Mouse (Mus musculus) thymus, postnatal 14 days (tissue): ENCODE data around the gene Dgki.

Source experiments
- DNase-seq: peaks from one replicate; pipeline ENCODE4 v3.0.0; 2021

Dgki gene

DNA sequence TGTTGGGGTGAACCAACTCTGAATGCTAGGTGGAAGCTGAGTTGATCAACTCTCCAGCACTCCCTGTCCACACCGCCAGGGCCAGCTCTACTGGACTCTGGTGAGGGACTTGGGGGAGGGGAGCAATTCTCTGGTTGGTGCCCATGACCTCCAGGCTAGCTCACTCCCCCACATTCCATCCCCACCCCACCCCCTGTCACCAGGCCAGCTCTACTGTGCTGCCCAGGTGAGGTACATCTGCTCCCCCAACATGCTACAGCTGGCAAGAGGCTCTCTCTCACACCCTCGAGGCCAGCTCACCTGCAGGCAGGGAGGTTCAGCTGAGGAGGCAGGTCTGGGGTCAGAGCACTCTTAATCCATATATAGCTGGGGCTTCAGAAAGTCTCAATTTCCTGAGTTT is 63.1 kb downstream of the Dgki start:
- DNase-seq, result no peak

DNA sequence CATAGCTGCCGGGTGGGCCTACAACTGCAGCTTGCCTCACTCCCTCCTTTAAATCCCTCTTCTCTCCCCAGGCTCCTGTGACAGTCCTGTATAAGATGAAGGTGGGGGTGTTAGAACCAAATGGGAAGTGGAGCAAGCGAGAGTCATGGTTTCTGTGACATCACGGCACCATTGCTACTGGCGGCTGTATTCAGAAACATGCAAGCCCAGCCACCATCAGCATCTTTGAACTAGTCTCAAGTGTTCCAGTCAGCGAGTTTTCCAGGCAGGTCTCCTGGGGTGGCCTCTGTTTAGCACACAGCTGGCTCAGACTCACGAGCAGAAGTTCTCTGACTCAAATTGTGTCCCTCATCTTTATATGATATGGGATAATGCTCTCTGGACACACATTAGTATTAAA is 68.8 kb downstream of the Dgki start:
- no peak for DNase-seq

DNA sequence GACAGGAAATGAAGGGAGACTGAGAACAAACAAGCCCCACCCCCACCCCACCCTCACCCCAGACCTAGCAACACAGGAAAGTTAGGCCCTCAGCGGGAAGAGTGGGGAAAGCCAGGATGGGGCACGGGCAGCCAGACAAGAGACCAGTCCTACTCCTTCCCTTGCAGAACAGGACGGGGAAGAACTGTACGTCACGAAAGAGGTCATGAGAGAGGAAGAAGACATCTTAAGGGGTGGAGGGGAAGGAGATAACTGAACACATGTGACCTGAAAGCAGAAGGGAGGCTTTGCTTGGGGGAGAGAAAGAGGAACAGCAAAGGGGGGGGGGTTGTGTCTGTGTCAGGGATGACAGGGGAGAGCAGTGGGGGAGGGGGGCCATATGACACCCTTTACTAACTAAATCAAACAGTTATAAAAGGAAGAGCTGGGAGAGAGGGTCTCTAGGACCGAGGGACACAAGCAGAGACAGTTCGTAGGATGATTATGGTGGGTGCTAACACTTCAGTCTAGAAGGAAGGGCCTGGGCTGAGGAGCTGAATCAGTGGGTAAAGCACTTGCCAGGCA is 77.0 kb downstream of the Dgki start:
- DNase-seq, result no peak

DNA sequence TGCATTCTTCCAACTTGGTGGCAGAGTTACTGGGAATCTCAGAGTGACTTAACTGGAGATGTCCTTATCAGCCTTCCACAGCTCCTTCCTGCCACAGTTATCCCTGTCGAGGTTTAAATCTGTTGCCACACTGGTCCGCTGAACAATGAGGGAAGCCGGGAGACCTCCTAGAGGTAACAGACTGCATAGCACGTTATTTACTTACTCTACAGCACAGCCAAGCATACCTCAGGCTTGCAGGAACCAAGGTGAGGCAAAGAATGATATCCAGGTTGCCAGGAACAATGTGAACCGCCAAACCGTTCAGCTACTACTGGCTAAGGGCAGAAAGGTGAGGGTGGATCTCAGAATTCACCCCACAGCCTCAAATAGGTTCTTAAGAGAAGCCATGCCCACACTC is 78.0 kb downstream of the Dgki start:
- DNase-seq, result no peak

DNA sequence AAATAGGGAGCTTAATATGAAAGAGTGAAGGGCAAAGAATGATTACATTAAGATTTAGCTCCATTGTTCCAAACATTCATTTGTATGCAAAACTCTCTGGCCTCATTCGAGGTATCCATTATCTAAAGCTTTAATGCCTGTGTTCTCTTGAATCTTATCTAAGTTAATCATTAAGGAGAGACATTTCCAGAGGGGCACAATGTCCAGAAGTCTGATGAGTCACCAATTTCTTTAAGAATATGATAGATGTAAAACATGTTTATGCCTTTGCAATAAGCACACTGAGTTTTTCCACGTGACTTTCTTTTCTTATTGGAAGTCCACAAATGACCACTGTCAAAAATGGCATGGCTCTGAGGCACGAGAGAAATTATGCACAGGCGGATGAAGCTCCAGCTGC is 80.9 kb downstream of the Dgki start:
- DNase-seq, result no peak

DNA sequence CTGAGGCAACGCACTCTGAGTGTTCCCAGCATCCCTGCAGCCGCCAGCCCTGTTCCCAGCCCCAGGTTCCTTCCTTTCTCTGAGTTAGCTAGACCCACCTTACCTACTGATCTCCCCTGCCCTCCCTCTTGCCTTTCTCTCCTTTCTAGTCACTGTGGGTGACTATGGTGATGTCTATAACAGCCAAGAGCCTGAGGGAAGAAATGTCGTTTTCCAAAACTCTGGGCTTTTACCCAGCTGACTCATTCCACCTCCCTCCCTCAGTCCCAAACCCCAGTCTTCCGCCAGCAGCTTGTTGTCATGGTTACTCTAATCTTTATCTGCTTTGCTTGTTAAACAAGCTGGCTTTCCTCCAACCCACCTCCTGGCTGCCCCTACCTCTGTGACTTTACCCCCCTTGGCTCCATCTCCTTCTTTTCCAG is 83.6 kb downstream of the Dgki start:
- DNase-seq, result no peak

DNA sequence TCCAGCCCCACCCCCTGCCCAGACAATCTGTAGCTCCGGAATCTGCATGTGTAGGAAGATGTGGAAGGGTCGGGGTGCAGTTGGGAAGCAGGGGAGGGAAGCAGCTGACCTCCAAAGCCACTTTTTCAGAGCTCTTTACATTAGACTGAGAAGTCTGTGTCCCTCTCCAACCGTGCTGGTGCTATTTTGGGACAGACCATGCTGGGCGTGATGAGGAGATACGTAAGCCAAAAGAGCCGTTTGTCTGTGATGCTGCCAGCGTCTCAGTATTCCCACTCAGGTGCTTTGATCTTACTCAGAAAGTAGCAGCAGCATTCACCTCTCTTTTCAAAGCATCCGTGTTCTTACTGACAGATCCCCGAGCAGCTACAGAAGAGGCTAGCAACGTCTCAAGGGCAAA is 84.3 kb downstream of the Dgki start:
- no peak for DNase-seq

DNA sequence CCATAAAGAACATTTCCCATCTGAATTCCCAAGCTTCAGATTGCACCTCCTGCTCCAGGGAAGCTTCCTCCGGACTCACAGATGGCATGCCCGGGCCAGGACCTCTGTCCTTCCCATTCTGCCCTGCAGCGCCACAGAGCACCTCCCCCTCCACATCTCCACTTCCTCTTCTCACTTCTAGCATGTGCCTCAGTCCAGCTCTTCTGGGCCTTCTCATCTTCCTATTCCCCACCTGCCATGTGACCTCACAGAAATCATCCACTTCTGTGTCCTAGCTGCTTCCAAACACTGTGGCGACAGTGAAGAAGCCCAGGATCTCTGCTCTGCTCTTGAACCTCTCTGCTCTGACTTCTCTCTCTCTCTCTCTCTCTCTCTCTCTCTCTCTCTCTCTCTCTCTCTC is 87.1 kb downstream of the Dgki start:
- no peak for DNase-seq

DNA sequence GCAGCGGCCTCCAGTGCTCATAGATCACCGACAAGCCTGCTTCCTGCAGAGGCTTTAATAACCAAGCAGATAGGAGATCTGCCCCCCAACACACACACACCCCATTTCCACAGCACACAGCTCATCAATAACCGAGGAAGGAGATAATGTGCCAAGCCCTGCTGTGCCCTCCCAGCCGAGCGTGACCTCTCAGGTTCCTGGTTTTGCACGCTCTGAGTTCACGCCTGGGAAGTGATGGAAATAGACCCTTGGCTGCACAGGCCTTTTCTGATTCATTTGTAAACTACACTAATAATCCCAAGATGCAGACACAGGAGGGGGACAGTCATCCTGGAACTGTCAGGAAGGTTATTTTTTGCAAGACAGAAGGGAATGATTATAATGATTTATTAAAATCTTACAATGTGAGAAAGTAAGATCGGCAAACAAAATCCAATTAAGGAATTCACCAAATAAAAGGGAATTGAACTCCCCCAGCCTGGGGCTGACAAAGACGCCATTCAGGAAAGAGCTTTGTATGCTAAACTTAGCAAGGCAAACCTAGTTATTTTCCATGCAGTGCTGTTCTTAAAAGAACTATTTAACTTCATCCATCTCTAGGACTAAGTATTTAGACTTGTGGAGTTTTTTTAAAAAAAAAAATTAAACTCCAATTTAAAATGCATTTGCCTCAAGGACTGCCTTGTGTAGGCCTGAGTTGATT is 88.3 kb downstream of the Dgki start:
- no peak for DNase-seq

DNA sequence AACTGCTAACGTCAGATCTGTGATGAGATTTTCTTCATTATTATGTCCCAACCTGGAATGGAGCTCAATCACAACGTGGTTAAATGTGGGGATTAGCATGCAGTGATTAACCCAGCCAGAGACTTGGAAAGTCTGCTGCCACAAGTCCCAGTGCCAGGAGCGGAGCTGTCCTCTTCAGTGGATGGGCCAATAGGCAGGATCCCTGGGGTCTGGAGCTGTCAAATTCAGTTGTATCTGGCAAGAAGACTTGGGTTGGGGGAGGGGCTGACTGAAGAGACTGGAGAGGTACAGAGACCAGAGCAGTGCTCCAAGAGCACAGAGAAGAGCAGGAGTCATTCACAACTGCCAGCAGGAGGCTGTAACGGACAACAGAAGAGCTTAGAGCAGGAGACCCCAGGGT is 97.1 kb downstream of the Dgki start:
- no peak for DNase-seq

DNA sequence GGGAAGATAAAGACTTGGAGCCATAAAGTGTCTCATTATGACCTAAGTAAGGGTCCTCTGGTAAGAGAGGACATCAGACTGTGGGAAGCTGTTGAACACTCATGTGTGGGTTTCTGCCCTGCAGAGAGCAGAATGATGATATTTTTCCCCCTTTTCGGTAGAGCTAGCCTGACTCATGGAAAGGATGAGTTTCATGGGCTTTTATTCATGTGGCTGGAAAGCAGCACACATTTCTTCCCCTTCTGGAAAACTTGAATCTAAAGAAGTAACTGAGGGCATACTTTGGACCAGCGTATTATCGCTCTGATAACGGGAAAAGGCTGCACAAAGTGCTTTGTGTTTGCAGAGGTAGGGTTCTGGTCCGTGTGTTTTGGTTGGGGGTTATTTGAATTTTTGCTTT is 99.1 kb downstream of the Dgki start:
- no peak for DNase-seq

DNA sequence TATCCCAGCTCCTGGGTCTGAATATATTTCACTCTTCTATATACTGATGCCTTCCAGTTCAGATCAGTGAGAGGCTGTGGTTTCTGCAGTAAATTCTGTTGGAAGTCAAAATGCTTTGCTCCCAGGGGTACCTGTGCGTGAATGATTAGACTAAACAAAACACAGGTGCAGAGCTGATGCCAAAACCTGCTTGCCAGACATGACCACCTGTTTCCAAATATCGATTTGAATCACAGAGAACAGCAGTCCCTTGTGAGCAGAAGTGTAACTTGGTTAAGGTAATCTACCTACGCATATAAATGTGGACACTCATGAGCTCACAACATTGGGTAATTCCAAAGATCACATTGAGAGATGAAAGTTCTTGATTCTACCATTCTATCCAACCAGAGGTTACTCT is 100.5 kb downstream of the Dgki start:
- no peak for DNase-seq

DNA sequence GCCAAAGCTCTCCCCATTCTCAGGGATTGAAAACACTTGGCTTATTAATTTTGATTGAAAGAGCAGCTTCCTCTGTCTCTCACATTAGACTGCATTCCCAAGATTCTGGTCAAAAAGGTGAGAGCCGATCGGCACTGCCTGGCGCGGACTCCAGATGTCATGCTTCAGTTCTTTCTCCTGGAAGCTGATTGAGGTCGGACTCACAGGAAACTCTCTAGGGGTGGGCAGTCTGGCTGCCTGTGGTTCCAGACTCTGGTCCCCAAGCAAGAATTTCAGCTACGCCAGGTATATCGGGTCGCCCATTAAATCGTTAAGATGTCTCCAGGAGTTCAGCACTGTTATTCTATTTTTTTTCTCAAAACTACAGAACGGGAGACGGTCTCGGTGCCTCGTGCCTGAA is 102.2 kb downstream of the Dgki start:
- DNase-seq, result no peak

DNA sequence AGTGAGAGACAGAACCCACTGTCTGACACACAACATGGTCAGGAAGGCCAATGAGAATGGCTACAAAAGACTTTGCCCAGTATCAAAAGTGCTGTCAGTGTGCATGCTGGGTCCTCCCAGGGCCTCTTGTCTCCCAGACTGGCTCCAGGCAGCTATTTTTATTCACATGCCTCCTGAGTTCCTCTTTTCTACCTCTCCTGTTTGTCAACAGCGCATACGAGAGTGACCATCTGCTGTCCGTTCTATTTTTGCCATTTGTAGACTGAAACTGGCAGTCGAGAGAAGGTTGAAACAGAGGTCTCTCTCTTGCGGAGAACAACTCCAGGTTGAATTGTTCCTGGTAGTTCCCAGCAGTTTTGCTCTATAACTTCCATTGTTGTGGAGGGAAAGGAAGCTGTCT is 103.1 kb downstream of the Dgki start:
- DNase-seq, result no peak

DNA sequence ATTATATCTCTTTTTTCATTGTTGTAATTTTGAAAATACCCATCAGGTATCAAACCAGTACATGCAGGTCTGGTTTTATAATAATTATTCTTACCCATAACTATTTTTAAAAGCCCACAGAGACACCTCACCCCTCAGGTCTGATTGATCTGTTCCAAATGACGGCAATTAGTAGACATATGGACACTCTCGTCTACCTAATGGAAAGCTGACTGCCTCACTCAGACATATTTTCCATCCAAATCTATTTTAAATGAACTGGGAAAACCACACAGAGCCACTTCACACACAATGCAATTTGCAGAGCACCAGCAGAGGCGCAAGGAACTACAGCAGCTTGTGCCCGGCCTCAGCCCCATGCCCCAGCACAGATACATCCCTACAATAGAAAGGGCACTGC is 104.2 kb downstream of the Dgki start:
- no peak for DNase-seq

DNA sequence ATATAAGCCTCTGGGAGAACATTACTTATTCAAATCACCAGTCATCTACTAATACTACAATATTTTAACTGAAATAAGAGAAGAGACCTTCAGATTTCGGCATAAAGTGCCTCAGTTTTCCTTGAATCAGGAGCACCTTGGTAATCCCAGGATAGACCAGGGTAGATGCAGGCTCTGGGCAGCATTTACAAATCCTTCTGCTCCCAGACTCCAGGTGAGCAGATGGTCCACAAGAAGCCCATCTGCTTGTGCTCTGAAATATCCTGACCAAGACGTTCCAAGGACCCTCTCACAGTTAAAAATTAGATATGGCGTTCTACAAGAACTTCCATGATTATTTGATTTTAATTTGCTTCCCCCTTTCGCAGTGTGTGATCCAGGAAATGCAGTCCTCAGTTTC is 118.0 kb downstream of the Dgki start:
- no peak for DNase-seq

DNA sequence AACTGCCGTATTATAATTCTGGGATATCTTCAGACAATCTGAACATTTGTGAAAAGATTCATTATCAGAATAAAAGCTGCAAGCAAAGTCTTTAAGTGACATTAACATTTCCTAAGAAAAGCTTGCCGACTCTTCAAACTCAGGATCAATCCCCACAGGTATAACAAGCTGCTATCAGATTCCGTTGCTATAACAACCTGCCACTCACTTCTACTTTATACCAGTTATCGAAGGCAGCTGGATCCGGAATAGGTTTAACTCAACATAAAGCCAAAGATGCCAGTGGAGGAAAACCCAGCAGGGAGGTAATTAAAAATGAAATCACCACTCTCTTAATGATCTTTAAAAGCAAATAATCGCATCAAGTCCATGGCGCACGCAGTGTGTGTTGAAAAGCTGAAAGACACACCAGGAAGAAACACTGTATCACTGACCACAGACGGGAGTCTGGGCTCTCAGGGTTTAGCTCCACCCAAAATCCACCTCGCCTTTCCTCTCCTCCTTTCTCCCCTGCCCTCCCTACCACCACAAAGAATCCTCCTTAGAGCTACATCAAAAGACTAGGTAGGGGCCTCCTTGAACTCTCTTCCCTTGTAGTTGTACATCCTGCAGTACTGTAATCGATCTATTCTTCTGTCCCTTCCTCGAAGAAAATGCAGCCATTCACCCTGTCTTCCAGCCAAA is 128.7 kb downstream of the Dgki start:
- DNase-seq, result no peak

DNA sequence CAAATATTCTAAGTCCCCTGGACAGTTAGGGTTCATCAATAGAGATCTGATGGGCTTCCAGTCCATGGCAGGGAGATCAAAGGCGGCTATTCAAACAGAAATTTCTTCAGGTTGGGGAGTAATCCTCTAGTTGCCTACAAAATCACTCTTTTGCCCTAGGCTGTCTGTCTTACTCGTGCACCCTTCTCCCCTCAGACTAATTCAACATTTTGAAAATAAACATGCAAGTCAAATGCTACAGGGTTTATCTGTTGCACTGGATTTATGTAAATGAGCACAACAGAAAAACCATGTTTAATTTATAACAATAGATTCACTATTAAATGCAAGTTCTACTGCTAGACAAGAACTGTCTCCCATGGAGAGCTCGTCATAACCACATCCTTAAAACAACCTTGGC is 141.1 kb downstream of the Dgki start:
- no peak for DNase-seq

DNA sequence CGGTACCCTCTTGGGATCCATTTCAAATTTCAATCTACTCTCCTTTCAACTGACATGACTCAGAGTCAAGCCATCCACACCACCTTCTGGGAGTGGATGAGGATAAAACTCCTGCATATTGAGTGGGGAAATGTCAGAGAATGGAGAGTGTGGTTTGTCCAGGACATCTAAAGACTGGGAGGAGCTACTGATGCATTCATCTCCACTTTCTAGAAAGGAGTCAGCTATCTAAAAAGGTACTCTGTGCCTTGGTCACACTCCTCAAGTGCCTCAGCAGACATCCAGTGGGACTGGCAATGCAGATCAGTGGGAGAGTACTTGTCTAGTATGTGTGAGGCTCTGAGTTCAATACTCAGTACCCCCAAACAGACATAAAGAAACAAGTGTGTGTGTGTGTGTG is 145.9 kb downstream of the Dgki start:
- no peak for DNase-seq

DNA sequence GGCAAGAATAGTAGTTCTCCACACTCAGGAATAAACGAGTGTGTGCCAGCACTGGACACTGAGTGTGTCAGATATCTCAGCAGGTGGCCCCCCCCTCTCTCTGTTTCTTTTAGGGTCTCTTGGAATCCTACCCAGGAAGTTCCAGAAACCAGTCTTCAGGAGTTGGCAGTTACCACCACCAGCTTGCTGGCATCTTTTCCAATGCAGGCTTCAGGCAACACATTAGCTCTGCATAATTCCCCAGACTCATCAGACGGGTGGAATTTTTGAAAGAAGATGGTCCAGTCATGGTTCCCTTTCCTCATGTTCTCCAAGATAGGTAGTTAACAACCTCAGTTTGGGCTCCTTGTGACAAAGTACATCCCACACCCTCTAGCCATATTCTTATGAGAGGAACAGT is 149.5 kb downstream of the Dgki start:
- no peak for DNase-seq

DNA sequence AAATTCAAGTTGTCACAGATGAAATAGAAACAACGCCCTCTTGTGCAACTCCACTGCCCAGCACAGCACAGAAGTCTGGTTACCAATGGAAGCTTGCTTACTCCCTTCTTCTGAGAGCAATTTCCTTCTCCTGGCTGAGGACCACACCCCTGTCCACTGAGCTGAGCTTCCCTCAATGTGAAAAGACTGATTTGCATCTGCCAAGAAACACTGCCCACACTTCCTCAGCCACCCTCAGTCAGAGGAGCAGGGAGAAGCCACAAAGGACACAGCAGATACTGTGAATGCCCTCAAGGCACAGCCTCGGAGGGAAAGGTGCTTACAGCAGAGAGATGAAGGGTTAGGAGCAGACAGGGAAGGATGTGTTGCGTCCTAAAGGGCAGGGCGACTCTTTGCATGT is 149.9 kb downstream of the Dgki start:
- no peak for DNase-seq

DNA sequence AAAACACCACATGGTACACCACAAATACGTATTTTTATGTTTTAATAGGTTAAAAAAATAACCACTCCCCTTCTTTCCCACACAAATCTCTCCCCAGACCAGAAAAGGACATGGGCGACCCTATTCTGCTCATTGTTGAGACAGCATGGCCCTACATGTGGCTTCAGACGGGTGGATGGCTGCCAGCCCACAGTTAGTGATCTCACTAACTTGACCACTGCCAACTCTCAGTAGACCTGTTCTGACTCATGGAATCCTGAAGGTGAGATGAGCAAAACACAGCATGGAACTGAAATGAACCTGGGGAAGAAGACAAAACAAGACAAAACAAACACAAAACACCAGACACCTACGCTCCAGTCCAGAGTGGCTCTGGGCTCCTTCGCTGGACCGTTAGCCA is 150.8 kb downstream of the Dgki start:
- DNase-seq, result no peak

DNA sequence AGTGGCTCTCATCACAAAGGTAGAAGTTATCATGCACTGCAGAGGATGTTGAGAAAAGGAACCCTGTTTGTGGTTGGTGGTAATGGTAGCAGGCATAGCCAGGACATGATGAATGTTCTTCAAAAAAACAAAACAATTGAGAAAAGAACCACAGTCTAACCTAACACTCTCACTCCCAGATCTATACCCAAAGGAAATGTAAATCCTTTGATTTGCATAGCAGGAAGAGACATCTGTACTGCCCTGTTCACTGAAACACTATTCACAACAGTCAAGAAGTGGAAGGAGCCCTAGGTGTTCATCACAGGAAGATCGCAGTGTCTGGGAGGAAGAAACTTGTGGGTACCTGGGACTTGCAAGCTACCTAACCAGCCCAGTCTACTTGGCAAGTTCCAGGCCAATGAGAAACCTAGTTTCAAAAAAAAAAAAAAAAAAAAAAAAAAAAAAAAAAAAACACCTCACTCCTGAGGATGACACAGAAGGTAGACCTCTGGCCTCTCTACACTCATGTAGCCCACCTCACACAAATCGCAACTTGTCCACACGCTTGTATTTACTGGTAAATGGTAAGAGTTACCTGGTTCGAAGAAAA is 152.5 kb downstream of the Dgki start:
- no peak for DNase-seq

DNA sequence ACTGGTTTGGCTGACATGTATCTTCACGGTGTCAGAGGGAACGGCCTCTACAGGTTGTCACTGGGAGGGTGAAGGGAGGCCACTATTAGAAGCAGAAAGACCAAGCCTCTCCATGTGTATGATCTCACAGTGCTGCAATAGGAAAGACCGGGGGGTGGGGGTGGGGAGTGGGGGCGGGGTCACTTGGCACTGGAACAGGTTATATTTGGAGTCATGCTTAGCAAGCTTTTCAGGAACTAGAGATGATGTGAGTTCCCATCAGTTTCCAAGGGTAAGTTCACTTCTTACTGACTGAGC is 156.2 kb downstream of the Dgki start:
- no peak for DNase-seq
